Mouse (Mus musculus): Measurements from ENCODE around the gene Adam1a. TPM values are rescaled to one million over a fixed set of nuclear protein-coding genes. Genes with fewer than 3 reads are reported as not detected.

Gene Adam1a
- polyA plus RNA-seq (2015; fragmentation: Nextera tagmentation; extraction: Ambion mirVana) = 3.1 and 3.8 TPM in 2 replicates

DNA sequence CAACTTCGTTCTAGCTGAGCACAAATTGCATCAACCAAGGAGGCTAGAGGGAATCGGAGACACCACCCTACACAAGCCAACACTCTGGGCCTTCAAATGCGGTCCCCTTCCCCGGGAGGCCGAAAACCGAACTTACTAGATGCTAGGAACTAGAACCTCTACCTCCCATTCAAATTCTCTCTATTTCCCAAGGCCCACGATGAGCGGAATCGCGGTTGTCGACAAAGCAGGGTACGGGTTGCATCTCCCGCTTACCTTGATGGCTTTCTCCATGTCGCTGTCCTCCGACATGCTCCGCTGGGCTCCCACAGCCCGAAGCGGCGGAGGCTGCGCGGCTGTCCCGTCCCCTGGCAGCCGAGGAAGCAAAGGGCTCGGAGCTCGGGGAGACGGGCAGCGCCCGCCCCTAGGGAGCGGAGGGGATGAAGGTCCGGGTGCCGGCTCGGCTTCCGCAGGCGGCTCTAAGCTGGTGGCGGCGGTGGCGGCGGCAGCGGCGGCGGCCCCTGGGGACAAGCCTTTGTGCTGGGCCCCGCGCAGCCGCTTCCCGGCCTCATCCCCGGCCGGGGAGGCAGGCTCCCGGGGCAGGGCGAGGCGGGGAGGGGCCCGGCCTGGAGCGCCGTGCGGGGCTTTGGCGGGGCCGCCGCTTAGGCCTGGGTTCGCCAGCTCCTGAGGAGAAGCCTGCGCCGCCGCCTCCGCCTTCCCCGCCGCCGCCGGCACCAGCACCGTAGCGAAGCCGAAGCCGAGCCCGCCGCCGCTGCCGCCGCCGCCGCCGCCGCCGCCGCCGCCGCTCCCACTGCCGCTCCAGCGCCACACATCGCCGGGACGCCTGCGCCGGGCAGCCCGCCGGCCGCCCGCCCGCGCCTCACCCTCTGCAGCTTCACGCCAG is at the start of gene Adam1a, which contains the start of gene Gm42878:
Gene Adam1a, minus strand, starts transcription at position 573 of the 883 bp plus-strand sequence.
Gene Gm42878, minus strand, starts transcription at position 573 of the 883 bp plus-strand sequence.
- Histone ChIP-seq H3K4me3 (peak within 1 kb of the TSS; percentile 98), H3K27ac (peak within 1 kb of the TSS; percentile 95), H3K27me3 (no peaks in the 10 kb centered on the region), H3K36me3 (ENCODE audit: poor library complexity, severe bottlenecking) (no peaks in the 10 kb centered on the region), H3K9me3 (replicated peaks) (no peaks in the 10 kb centered on the region), H3K4me1 (peaks cover 25% of the 10 kb centered on the region), H3K9ac (peak within 1 kb of the TSS; percentile 99), H3K4me2 (peak within 1 kb of the TSS; percentile 98)
- under 1% methylated on average over 78 of the region's 97 CpGs for WGBS
- ATAC-seq = peak; percentile 62

DNA sequence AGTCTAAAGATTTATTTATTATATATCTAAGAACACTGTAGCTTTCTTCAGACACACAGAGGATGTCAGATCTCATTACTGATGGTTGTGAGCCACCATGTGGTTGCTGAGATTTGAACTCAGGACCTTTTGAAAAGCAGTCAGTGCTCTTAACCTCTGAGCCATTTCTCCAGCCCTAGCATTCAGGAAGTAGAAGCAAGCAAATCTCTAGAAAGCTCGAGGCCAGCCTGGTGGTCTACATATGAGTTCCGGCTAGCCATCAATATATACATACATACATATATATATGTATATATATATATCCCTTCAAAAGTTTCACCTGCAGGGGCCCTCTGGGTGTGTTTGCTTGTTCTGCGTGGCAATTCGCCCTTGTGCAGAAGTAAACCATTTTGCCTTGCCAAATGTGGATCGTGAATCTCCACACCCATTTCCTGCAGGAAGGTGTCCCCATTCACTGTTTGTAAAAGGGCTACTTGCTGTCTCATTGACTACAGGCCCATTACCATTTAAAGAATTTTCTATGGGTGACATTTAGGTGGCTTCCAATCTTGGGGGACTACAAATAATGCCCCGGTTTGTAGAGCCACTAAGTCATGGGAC is 49.5 kb upstream of the Adam1a start:
- WGBS = 88% methylated on average over 6 of the region's 6 CpGs
- H3K4me3 ChIP-seq = no peak overlapping the region

DNA sequence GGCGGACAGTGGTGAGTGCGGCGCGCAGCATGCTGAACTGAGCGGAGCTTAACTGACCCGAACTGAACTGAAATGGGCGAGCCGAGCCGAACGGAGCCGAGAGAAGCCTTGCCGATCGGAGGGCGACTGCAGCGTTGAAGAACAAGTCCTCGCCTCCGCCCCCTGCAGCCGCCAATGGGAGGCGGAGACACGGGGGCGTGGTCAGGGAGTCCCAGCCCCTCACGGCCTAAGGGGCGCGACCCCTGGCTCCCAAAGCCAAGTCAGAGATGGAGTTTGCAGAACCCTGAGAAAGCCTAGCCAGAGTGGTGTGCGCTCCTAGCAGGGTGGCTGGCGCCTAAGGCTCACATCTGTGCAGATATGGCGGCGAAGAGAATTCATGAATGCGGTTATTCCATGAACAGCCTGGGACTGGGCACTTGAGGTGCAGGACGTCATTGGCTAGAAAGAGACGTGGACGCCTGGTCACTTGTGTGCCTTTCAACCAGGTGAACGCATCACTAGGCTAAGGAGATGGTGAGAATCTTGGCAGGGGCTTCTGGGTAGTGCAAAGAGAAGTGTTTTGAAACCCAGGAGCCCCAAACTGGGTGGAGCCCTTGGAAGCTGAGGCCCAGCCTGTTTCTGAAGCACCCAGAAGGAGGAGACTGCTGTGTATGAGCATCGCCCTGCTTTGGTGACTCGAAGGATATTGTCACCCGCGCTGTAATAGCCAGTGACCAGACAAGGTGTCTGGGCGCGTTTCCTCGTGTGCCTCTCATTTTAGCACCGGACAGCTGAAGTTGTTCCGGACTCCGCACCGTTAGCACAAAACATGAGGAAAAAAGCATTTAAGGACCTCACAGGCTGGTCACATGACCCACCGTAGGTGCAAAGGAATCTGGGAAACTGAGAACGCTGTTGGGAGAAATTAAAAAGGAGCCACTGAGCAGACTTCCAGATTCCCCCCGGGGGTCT is 48.4 kb upstream of the Adam1a start, which contains the start of gene Aldh2:
Gene Aldh2, minus strand, starts transcription at position 374 of the 951 bp plus-strand sequence.
- H3K36me3 ChIP-seq (ENCODE audit: poor library complexity, severe bottlenecking) = no peaks in the 10 kb centered on the region
- peaks cover 19% of the 10 kb centered on the region for H3K4me1 ChIP-seq
- peak within 1 kb of the TSS; percentile 86 for H3K9ac ChIP-seq
- peak within 1 kb of the TSS; percentile 44 for H3K27ac ChIP-seq
- 3% methylated on average over 47 of the region's 47 CpGs for WGBS
- H3K27me3 ChIP-seq = peaks cover 6% of the 10 kb centered on the region; the same call in 1 of the 2 replicates
- peak; percentile 89 for ATAC-seq
- peak within 1 kb of the TSS; percentile 68 for H3K4me3 ChIP-seq
- no peaks in the 10 kb centered on the region for H3K9me3 ChIP-seq (replicated peaks)
- H3K4me2 ChIP-seq = peak within 1 kb of the TSS; percentile 93

More for the DNA sequence above, 49.5 kb upstream of the Adam1a start:
- Histone ChIP-seq H3K27ac (no peak overlapping the region), H3K36me3 (ENCODE audit: poor library complexity, severe bottlenecking) (no peaks in the 10 kb centered on the region), H3K9ac (no peak overlapping the region), H3K27me3 (peaks cover 6% of the 10 kb centered on the region; the same call in 1 of the 2 replicates), H3K9me3 (replicated peaks) (no peaks in the 10 kb centered on the region), H3K4me2 (no peak overlapping the region; the same call in 1 of the 2 replicates), H3K4me1 (peaks cover 19% of the 10 kb centered on the region)
- ATAC-seq = no peak

DNA sequence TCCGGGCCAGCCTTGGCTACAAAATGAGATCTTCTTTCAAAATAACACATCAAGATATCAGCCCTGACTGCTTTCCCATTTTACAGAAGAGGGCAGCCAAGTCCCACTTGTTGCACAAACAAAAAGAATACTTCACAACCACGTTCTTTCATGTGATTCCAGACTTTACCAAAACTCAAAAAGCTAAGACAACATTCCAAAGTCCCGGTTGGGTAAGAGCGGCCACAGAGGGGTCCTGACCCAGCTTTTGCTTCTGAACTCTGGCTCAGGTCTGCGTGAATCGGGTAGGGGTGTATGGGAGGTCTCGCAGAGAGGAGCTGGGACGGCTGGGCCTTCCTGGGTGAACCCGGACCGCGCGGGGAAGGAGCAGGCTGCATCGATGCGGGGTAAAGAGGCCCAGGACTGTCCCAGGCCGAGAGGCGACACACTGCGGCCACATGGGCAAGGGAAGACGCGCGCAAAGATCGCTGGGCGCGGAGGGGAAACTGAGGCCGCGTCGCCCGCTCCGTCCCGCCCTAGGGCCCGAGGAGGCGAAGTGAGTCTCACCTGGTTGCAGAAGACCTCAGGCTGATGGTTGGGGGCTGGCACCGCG is 47.6 kb upstream of the Adam1a start:
- Histone ChIP-seq H3K9me3 (replicated peaks) (no peaks in the 10 kb centered on the region), H3K4me1 (peaks cover 19% of the 10 kb centered on the region), H3K36me3 (ENCODE audit: poor library complexity, severe bottlenecking) (no peaks in the 10 kb centered on the region), H3K9ac (peak overlapping the region; percentile 86), H3K27me3 (peaks cover 6% of the 10 kb centered on the region; the same call in 1 of the 2 replicates), H3K4me3 (peak overlapping the region; percentile 68), H3K27ac (no peak overlapping the region; the same call in 1 of the 2 replicates), H3K4me2 (peak overlapping the region; percentile 93)
- ATAC-seq = peak; percentile 40
- WGBS = 5% methylated on average over 32 of the region's 33 CpGs

DNA sequence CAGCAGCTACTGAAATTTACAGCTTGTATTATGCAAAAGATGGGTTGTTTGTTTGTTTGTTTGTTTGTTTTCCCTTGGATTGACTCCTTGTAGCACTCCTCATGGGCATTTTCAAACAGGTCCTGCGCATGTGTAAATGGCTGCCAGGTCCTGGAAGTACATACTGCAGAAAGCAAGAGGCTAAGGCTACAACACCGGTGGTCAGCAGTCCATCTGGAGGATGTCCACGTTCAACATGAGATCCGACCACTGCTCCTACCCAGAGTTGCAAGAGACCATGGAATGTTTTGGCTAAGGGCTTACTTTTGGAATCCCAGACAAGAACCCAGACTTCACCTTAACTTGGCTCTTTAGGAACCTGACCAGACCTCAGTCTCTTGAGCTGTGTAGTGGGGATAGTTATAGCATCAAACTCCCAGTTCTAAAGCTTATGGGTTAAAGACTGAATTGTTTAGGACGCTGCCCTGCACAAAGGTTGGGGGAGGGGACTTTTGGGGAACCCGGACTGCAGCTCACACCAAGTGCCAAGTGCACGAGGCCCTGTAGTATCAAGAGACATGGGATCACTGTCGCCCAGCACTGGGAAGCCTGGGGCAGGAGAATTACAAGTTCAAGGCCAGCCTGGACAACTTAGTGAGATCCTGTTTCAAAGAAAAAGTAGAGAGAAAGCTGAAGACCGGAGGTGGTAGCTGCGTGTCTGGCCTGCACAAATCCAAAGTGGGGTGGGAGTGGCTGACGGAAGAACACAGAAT is 47.0 kb upstream of the Adam1a start:
- Histone ChIP-seq H3K27me3 (peaks cover 6% of the 10 kb centered on the region; the same call in 1 of the 2 replicates), H3K4me1 (peaks cover 19% of the 10 kb centered on the region), H3K27ac (no peak overlapping the region), H3K9me3 (replicated peaks) (no peaks in the 10 kb centered on the region), H3K36me3 (ENCODE audit: poor library complexity, severe bottlenecking) (no peaks in the 10 kb centered on the region), H3K4me2 (peak overlapping the region; percentile 93), H3K4me3 (peak overlapping the region; percentile 68), H3K9ac (no peak overlapping the region)
- 64% methylated on average over 11 of the region's 11 CpGs for whole genome bisulfite sequencing
- ATAC-seq = no peak

DNA sequence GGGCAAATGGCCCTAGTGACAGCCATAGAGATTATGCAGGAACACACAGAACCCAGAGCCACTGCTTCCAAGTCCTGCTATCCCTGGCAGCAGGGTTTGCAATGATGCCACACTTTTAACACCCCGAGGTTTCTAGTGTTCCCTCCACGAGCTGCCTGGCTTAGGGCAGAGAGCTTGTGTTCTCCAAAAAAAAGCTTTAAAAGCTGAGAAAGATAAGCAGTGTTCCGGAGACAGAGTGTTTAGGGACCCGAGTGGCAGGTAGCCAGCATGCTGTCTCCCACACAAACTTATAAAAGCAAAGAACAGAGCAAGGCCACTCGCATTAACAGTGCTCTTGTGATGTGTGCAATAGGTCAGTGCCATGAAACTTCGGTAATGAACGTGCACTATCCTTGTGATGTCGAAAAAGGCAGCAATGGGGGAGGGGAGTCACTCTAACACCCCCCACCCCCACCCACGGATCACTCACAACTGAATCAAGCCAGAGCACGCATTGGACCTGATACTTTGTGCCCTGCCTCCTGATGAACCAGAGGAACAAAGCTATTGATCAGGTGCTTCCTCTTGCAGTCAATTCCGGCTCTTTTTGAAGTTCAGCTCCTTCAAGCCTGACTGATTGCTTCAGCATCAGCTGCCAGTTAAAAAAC is 46.3 kb upstream of the Adam1a start:
- ATAC-seq = no peak
- Histone ChIP-seq H3K27ac (no peak overlapping the region), H3K9ac (no peak overlapping the region), H3K27me3 (peaks cover 4% of the 10 kb centered on the region; the same call in 1 of the 2 replicates), H3K36me3 (ENCODE audit: poor library complexity, severe bottlenecking) (no peaks in the 10 kb centered on the region), H3K4me2 (peak overlapping the region; percentile 93; the same call in 1 of the 2 replicates), H3K4me3 (no peak overlapping the region), H3K9me3 (replicated peaks) (no peaks in the 10 kb centered on the region), H3K4me1 (peaks cover 19% of the 10 kb centered on the region)
- 84% methylated on average over 11 of the region's 11 CpGs for WGBS

DNA sequence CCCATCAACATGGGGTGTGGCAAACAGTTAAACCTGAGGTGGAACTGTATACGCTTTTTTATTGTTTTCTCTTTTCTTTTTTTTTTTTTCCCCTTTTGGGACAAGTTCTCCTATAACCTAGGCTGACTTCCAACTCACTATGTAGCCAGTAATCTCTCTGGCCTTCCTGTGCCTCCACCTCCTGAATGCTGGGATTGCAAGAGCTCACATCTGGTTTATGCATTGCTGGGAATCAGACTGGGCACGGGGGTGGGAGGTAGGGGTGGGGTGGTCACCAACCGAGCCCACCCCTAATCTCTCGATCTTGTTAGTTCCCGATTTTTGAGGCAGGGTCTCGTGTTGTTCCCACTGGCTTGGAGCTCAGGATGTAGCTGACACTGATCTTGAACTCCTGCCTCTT is 44.6 kb upstream of the Adam1a start:
- 92% methylated on average over 6 of the region's 6 CpGs for WGBS
- no peak overlapping the region for H3K4me3 ChIP-seq
- H3K27me3 ChIP-seq = no peaks in the 10 kb centered on the region
- H3K27ac ChIP-seq = no peak overlapping the region
- no peaks in the 10 kb centered on the region for H3K36me3 ChIP-seq (ENCODE audit: poor library complexity, severe bottlenecking)
- no peak for ATAC-seq
- H3K9ac ChIP-seq = no peak overlapping the region
- no peaks in the 10 kb centered on the region for H3K9me3 ChIP-seq (replicated peaks)
- H3K4me2 ChIP-seq = no peak overlapping the region
- peaks cover 19% of the 10 kb centered on the region for H3K4me1 ChIP-seq

DNA sequence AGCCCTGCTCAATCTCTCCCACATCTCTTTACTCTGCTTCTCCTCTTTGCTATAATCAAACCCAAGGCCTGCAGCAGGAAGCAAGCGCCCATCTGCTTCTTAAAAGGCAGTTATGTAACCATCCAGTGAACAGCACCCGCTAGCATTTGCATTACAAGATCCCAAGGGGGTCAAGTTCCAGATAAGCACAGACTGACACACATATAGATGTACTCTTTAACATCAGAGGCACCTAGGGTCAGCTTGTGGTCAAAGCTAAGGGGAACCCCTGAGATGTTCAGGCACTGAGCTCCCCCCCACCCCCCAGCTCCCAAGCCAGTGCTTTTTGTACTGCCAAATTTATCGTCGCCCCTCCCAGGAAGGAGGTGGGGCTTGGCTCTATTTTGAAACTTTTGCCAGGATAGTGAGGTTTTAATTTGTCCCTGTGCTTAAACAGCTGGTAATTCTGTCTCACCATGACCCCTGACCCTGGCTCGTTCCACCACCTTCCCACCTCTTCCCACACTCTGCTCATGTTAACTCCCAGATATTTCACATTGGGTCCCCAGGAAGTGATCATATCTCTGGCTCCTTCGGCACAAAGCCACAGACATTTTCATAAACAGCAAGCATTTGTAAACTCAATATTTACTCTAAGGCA is 41.2 kb upstream of the Adam1a start:
- 84% methylated on average over 6 of the region's 6 CpGs for WGBS
- no peak for ATAC-seq
- Histone ChIP-seq H3K4me1 (no peaks in the 10 kb centered on the region), H3K27ac (no peak overlapping the region), H3K4me2 (no peak overlapping the region), H3K36me3 (ENCODE audit: poor library complexity, severe bottlenecking) (no peaks in the 10 kb centered on the region), H3K27me3 (no peaks in the 10 kb centered on the region), H3K9ac (no peak overlapping the region), H3K9me3 (replicated peaks) (no peaks in the 10 kb centered on the region), H3K4me3 (no peak overlapping the region)

DNA sequence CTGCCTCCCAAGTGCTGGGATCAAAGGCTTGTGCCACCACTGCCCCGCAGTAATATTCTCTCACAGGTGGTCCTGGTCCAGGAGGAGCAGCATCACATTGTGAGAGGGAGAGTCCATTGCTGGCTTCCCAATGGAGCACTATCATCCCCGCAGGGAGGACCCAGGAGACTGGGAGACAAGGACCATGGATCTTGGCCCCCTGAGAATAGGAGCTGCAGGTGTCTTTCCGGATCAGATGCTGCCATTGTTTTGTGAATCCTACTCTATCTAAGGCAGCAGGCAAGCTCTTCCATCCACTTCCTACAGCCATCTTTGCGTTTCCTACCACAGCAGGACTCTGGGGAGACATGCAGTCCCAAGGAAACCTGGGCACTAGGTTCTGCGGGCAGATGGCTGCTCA is 40.4 kb upstream of the Adam1a start:
- no peaks in the 10 kb centered on the region for H3K4me1 ChIP-seq
- no peak for ATAC-seq
- no peak overlapping the region for H3K27ac ChIP-seq
- no peak overlapping the region for H3K4me3 ChIP-seq
- H3K9me3 ChIP-seq (replicated peaks) = no peaks in the 10 kb centered on the region
- WGBS = 90% methylated on average over 5 of the region's 5 CpGs
- no peak overlapping the region for H3K4me2 ChIP-seq
- H3K36me3 ChIP-seq (ENCODE audit: poor library complexity, severe bottlenecking) = no peaks in the 10 kb centered on the region
- H3K9ac ChIP-seq = no peak overlapping the region
- H3K27me3 ChIP-seq = no peaks in the 10 kb centered on the region

DNA sequence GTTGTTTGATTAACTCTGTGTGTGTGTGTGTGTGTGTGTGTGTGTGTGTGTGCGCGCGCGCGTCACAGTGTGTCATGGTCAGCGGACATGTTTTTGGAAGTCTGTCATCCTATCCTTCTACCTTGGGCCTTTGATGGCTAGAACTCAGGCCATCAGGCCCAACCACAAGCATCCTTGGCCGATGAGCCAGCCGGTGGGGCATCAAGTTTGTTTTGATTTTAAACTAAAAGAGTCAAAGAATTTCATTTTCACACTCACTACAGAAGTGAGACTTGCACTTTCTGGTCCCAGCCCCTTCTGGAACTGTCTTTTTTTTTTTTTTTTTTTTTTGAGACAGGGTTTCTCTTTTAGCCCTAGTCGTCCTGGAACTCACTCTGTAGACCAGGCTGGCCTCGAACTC is 39.7 kb upstream of the Adam1a start:
- no peaks in the 10 kb centered on the region for H3K9me3 ChIP-seq (replicated peaks)
- no peaks in the 10 kb centered on the region for H3K27me3 ChIP-seq
- H3K4me1 ChIP-seq = no peaks in the 10 kb centered on the region
- no peak for ATAC-seq
- WGBS = 97% methylated on average over 10 of the region's 10 CpGs
- H3K4me2 ChIP-seq = no peak overlapping the region
- H3K27ac ChIP-seq = no peak overlapping the region
- no peaks in the 10 kb centered on the region; the same call in 1 of the 2 replicates for H3K36me3 ChIP-seq (ENCODE audit: poor library complexity, severe bottlenecking)
- H3K9ac ChIP-seq = no peak overlapping the region
- H3K4me3 ChIP-seq = no peak overlapping the region

Data from forebrain, embryonic 13.5 days (tissue).